In genomic region chr6:134510280-134510679, GRCm38 (mm10) we compare ENCODE assay signal across 19 mouse cellular contexts. TPM values are rescaled to one million over a fixed set of nuclear protein-coding genes. Genes with fewer than 3 reads are reported as not detected.
A peak's percentile ranks its signal among the peaks of the same experiment; 100 is the strongest.
DNase-seq lines count a peak whose midpoint lies in the region; ATAC-seq and TF ChIP-seq lines count a peak whose summit lies in the region.
"Had no signal": no experiment of that assay in that cellular context is flagged by ENCODE, and none has a peak within 500 bp of the region (broad histone marks: within the 10 kb centered on the region; RNA-seq: fewer than 3 reads in every experiment).

No protein-coding gene starts in this region.

- H3K4me1 ChIP-seq in kidney, postnatal 0 days (replicated peaks; ENCODE audit: insufficient read depth, low read length), result 0 out of 2 replicates have a peak, but pooled peaks cover 8% of the 10 kb centered on the region
- peaks cover 40% of the 10 kb centered on the region for H3K4me1 ChIP-seq in embryonic facial prominence, embryonic 12.5 days

- H3K36me3 ChIP-seq in kidney, postnatal 0 days (ENCODE audit: insufficient read depth, low read length), result peaks cover 17% of the 10 kb centered on the region
- peaks cover 18% of the 10 kb centered on the region for H3K36me3 ChIP-seq in embryonic facial prominence, embryonic 12.5 days

- no peak for ATAC-seq in kidney, postnatal 0 days (replicated peaks; ENCODE audit: low FRiP score, low read depth)
- no peak for ATAC-seq in embryonic facial prominence, embryonic 12.5 days (ENCODE audit: insufficient number of reproducible peaks, insufficient read depth, low FRiP score, low TSS enrichment)
- ATAC-seq: forebrain, embryonic 16.5 days; inflammation-experienced regulatory T-cells, adult 6 months had no signal

- H3K27ac ChIP-seq in kidney, postnatal 0 days, result peak overlapping the region; percentile 62
- peak overlapping the region; percentile 4; the same call in 1 of the 2 replicates for H3K27ac ChIP-seq in embryonic facial prominence, embryonic 12.5 days

- no peaks in the 10 kb centered on the region for H3K9me3 ChIP-seq in kidney, postnatal 0 days (replicated peaks; ENCODE audit: low read length)
- H3K9me3 ChIP-seq in embryonic facial prominence, embryonic 12.5 days, result no peaks in the 10 kb centered on the region

- 35% methylated on average over 2 of the region's 2 CpGs for WGBS in kidney, postnatal 0 days
- 44% methylated on average over 2 of the region's 2 CpGs for WGBS in embryonic facial prominence, embryonic 12.5 days

- H3K9ac ChIP-seq in kidney, postnatal 0 days (ENCODE audit: low read depth, low read length), result no peak overlapping the region
- no peak overlapping the region for H3K9ac ChIP-seq in embryonic facial prominence, embryonic 12.5 days

- intact Hi-C loops in heart, postnatal 36 days (cut with DNase I), result no loop called here

- peak overlapping the region; percentile 42; the same call in 1 of the 2 replicates for H3K4me2 ChIP-seq in kidney, postnatal 0 days (ENCODE audit: low read length)
- peak overlapping the region; percentile 0; the same call in 1 of the 2 replicates for H3K4me2 ChIP-seq in embryonic facial prominence, embryonic 12.5 days (replicated peaks)
- H3K4me2 ChIP-seq: heart, embryonic 11.5 days; liver, embryonic 11.5 days had no signal

- TF ChIP-seq CTCF in kidney, postnatal 0 days (IDR thresholded peaks at IDR 0.05; ENCODE audit: low read depth), result no peak

- no peak overlapping the region for H3K4me3 ChIP-seq in kidney, postnatal 0 days (replicated peaks; ENCODE audit: low read depth, low read length)
- H3K4me3 ChIP-seq in embryonic facial prominence, embryonic 12.5 days, result no peak overlapping the region
- H3K4me3 ChIP-seq: layer of hippocampus, adult 2 months had no signal

- no peak for DNase-seq in kidney, postnatal 0 days (ENCODE audit: low spot score)
- no peak for DNase-seq in kidney, adult 9 months
- DNase-seq in 3134 (ENCODE audit: extremely low read depth, insufficient read length, low spot score) (peak; percentile 18), 3T3-L1 (ENCODE audit: low read depth, low spot score) (peak; percentile 70)
- no peak for DNase-seq in heart, postnatal 36 days
- no peak for DNase-seq in left cerebral cortex, adult 8-10 months (ENCODE audit: low spot score in 2 of 2)
- DNase-seq: cerebellum, adult 8-10 months; heart, postnatal 10 days; layer of hippocampus, postnatal 36 days; lung, adult 2 months; right cerebral cortex, adult 18-20 months; thymus, adult 18-20 months; thymus, postnatal 4 days had no signal

- H3K27me3 ChIP-seq in kidney, postnatal 0 days (ENCODE audit: insufficient read depth, low read length), result no peaks in the 10 kb centered on the region
- H3K27me3 ChIP-seq in embryonic facial prominence, embryonic 12.5 days, result no peaks in the 10 kb centered on the region

RNA-seq across cellular contexts. Expression of gene Lrp6, which starts 56.5 kb away (rescaled TPM):
- polyA plus RNA-seq in kidney, postnatal 0 days (2015; fragmentation: Nextera tagmentation; extraction: Ambion mirVana), result 32.4 and 35.3 TPM in 2 replicates
- 41.6 and 42.8 TPM in 2 replicates for polyA plus RNA-seq in embryonic facial prominence, embryonic 12.5 days (2016; fragmentation: Nextera tagmentation; extraction: Ambion mirVana)
- total RNA-seq in heart, postnatal 36 days (2021), result 10 to 100 TPM; 52.1 to 57.6 TPM
- 10 to 100 TPM; 45.9 to 47.0 (median 46.4) TPM for total RNA-seq in left cerebral cortex, adult 8-10 months (2022)

Comparison
In these comparisons a context has a peak if more than half of its experiments do, and no peak if none do; other contexts are left out.
1. DNase-seq: peak in 3134 (single experiment) and 3T3-L1 (single experiment); none in kidney, postnatal 0 days (single experiment), kidney, adult 9 months (single experiment), heart, postnatal 36 days (0 of 2) and left cerebral cortex, adult 8-10 months (0 of 2).